In genomic region chr11:69047592-69047991, GRCm38 (mm10) we compare ENCODE assay signal across 10 mouse cellular contexts. TPM values are rescaled to one million over a fixed set of nuclear protein-coding genes. Genes with fewer than 3 reads are reported as not detected.
DNase-seq lines count a peak whose midpoint lies in the region; ATAC-seq and TF ChIP-seq lines count a peak whose summit lies in the region.
"Had no signal": no experiment of that assay in that cellular context is flagged by ENCODE, and none has a peak within 500 bp of the region (broad histone marks: within the 10 kb centered on the region; RNA-seq: fewer than 3 reads in every experiment).

No protein-coding gene starts in this region.

- no peak for TF ChIP-seq CTCF in midbrain, postnatal 0 days (IDR thresholded peaks at IDR 0.05)

- intact Hi-C loops in heart, postnatal 25 days (cut with DNase I), result no loop called here

- no peak for DNase-seq in heart, postnatal 25 days (ENCODE audit: low spot score)
- no peak for DNase-seq in midbrain, postnatal 0 days (ENCODE audit: low spot score)
- no peak for DNase-seq in embryo, embryonic 10 days (ENCODE audit: low spot score)
- DNase-seq in cerebellum, postnatal 14 days, result no peak
- DNase-seq: cerebellum, adult 11 months had no signal

- 88% methylated on average over 12 of the region's 12 CpGs for WGBS in heart, embryonic 12.5 days
- WGBS in midbrain, embryonic 13.5 days, result 93% methylated on average over 12 of the region's 12 CpGs
- 92% methylated on average over 12 of the region's 12 CpGs for WGBS in midbrain, postnatal 0 days
- 91% methylated on average over 12 of the region's 12 CpGs for whole genome bisulfite sequencing in hindbrain, embryonic 13.5 days
- WGBS in neural tube, embryonic 12.5 days, result 87% methylated on average over 12 of the region's 12 CpGs

- H3K4me1 ChIP-seq in heart, embryonic 12.5 days (replicated peaks), result peaks cover 28% of the 10 kb centered on the region
- H3K4me1 ChIP-seq in midbrain, embryonic 13.5 days (replicated peaks), result peaks cover 31% of the 10 kb centered on the region
- H3K4me1 ChIP-seq in midbrain, postnatal 0 days (ENCODE audit: insufficient read depth, low read length), result no peaks in the 10 kb centered on the region
- peaks cover 22% of the 10 kb centered on the region for H3K4me1 ChIP-seq in hindbrain, embryonic 13.5 days (replicated peaks)
- peaks cover 13% of the 10 kb centered on the region for H3K4me1 ChIP-seq in neural tube, embryonic 12.5 days

- no peaks in the 10 kb centered on the region for H3K27me3 ChIP-seq in heart, embryonic 12.5 days (replicated peaks)
- no peaks in the 10 kb centered on the region for H3K27me3 ChIP-seq in midbrain, embryonic 13.5 days
- H3K27me3 ChIP-seq in midbrain, postnatal 0 days (ENCODE audit: insufficient read depth, low read length), result no peaks in the 10 kb centered on the region
- H3K27me3 ChIP-seq in hindbrain, embryonic 13.5 days, result no peaks in the 10 kb centered on the region
- H3K27me3 ChIP-seq in neural tube, embryonic 12.5 days (replicated peaks), result no peaks in the 10 kb centered on the region

- peak overlapping the region; percentile 81 for H3K4me2 ChIP-seq in heart, embryonic 12.5 days
- peak overlapping the region; percentile 93 for H3K4me2 ChIP-seq in midbrain, embryonic 13.5 days (replicated peaks)
- no peak overlapping the region for H3K4me2 ChIP-seq in midbrain, postnatal 0 days (ENCODE audit: low read depth, low read length, poor library complexity, severe bottlenecking)
- H3K4me2 ChIP-seq in hindbrain, embryonic 13.5 days, result peak overlapping the region; percentile 99; the same call in 1 of the 2 replicates
- peak overlapping the region; percentile 89 for H3K4me2 ChIP-seq in neural tube, embryonic 12.5 days (replicated peaks)

- H3K4me3 ChIP-seq in heart, embryonic 12.5 days, result peak overlapping the region; percentile 85; the same call in 1 of the 2 replicates
- no peak overlapping the region for H3K4me3 ChIP-seq in midbrain, embryonic 13.5 days (replicated peaks)
- no peak overlapping the region for H3K4me3 ChIP-seq in midbrain, postnatal 0 days (ENCODE audit: low read depth, low read length)
- no peak overlapping the region for H3K4me3 ChIP-seq in hindbrain, embryonic 13.5 days
- H3K4me3 ChIP-seq in neural tube, embryonic 12.5 days, result no peak overlapping the region

- no peak overlapping the region for H3K27ac ChIP-seq in heart, embryonic 12.5 days (ENCODE audit: poor library complexity, severe bottlenecking)
- H3K27ac ChIP-seq in midbrain, embryonic 13.5 days, result no peak overlapping the region
- H3K27ac ChIP-seq in midbrain, postnatal 0 days (ENCODE audit: low read depth, low read length), result no peak overlapping the region
- no peak overlapping the region for H3K27ac ChIP-seq in hindbrain, embryonic 13.5 days
- H3K27ac ChIP-seq in neural tube, embryonic 12.5 days, result no peak overlapping the region

- H3K9me3 ChIP-seq in heart, embryonic 12.5 days (replicated peaks), result no peaks in the 10 kb centered on the region
- H3K9me3 ChIP-seq in midbrain, embryonic 13.5 days, result no peaks in the 10 kb centered on the region
- H3K9me3 ChIP-seq in midbrain, postnatal 0 days (ENCODE audit: low read length), result no peaks in the 10 kb centered on the region
- H3K9me3 ChIP-seq in hindbrain, embryonic 13.5 days, result no peaks in the 10 kb centered on the region
- H3K9me3 ChIP-seq in neural tube, embryonic 12.5 days, result no peaks in the 10 kb centered on the region

- peaks cover 39% of the 10 kb centered on the region for H3K36me3 ChIP-seq in heart, embryonic 12.5 days
- H3K36me3 ChIP-seq in midbrain, embryonic 13.5 days, result peaks cover 20% of the 10 kb centered on the region
- no peaks in the 10 kb centered on the region for H3K36me3 ChIP-seq in midbrain, postnatal 0 days (ENCODE audit: insufficient read depth, low read length)
- no peaks in the 10 kb centered on the region for H3K36me3 ChIP-seq in hindbrain, embryonic 13.5 days
- peaks cover 28% of the 10 kb centered on the region for H3K36me3 ChIP-seq in neural tube, embryonic 12.5 days

- H3K9ac ChIP-seq in heart, embryonic 12.5 days, result 0 out of 2 replicates have a peak overlapping the region, but pooled peaks have one; percentile 28
- no peak overlapping the region for H3K9ac ChIP-seq in midbrain, embryonic 13.5 days (replicated peaks)
- no peak overlapping the region for H3K9ac ChIP-seq in midbrain, postnatal 0 days (replicated peaks; ENCODE audit: low read length, poor library complexity, severe bottlenecking)
- H3K9ac ChIP-seq in hindbrain, embryonic 13.5 days, result no peak overlapping the region
- no peak overlapping the region for H3K9ac ChIP-seq in neural tube, embryonic 12.5 days

- no peak for ATAC-seq in heart, embryonic 12.5 days (ENCODE audit: insufficient number of reproducible peaks, low FRiP score)
- ATAC-seq in midbrain, embryonic 13.5 days, result no peak
- ATAC-seq in midbrain, postnatal 0 days (ENCODE audit: low FRiP score), result no peak
- no peak for ATAC-seq in hindbrain, embryonic 13.5 days (ENCODE audit: low FRiP score)
- no peak for ATAC-seq in neural tube, embryonic 12.5 days (ENCODE audit: low FRiP score, low read depth)

RNA-seq across cellular contexts. Expression of gene Aurkb, which starts 2.1 kb away (rescaled TPM):
- 79.4 and 85.9 TPM in 2 replicates for polyA plus RNA-seq in heart, embryonic 12.5 days (2016; fragmentation: Nextera tagmentation; extraction: Ambion mirVana)
- total RNA-seq in heart, postnatal 25 days (2021), result 1 to 10 TPM in 1 of 2 experiments, under 1 TPM in 1; 0.62 to 1.2 TPM
- 61.3 and 62.6 TPM in 2 replicates for polyA plus RNA-seq in midbrain, embryonic 13.5 days (2015; fragmentation: Nextera tagmentation; extraction: Ambion mirVana)
- total RNA-seq in midbrain, postnatal 0 days (2014; rRNA removed), result 6.9 and 10.5 TPM in 2 replicates
- 6.0 and 6.9 TPM in 2 replicates for polyA plus RNA-seq in midbrain, postnatal 0 days (2015; fragmentation: Nextera tagmentation; extraction: Ambion mirVana)
- 31.7 and 34.2 TPM in 2 replicates for polyA plus RNA-seq in hindbrain, embryonic 13.5 days (2015; fragmentation: Nextera tagmentation; extraction: Ambion mirVana)
- 95.5 and 98.4 TPM in 2 replicates for polyA plus RNA-seq in neural tube, embryonic 12.5 days (2016; fragmentation: Nextera tagmentation; extraction: Ambion mirVana)
- total RNA-seq: layer of hippocampus, adult 18-20 months had no signal

RNA-seq across cellular contexts. Expression of gene Borcs6, which starts 11.9 kb away (rescaled TPM):
- polyA plus RNA-seq in heart, embryonic 12.5 days (2016; fragmentation: Nextera tagmentation; extraction: Ambion mirVana), result 10.7 and 13.6 TPM in 2 replicates
- 10 to 100 TPM; 14.4 to 16.4 TPM for total RNA-seq in heart, postnatal 25 days (2021)
- polyA plus RNA-seq in midbrain, embryonic 13.5 days (2015; fragmentation: Nextera tagmentation; extraction: Ambion mirVana), result 11.3 and 13.5 TPM in 2 replicates
- 33.3 and 39.0 TPM in 2 replicates for total RNA-seq in midbrain, postnatal 0 days (2014; rRNA removed)
- polyA plus RNA-seq in midbrain, postnatal 0 days (2015; fragmentation: Nextera tagmentation; extraction: Ambion mirVana), result 21.1 and 21.3 TPM in 2 replicates
- 13.4 and 15.2 TPM in 2 replicates for polyA plus RNA-seq in hindbrain, embryonic 13.5 days (2015; fragmentation: Nextera tagmentation; extraction: Ambion mirVana)
- polyA plus RNA-seq in neural tube, embryonic 12.5 days (2016; fragmentation: Nextera tagmentation; extraction: Ambion mirVana), result 17.9 and 18.9 TPM in 2 replicates

RNA-seq across cellular contexts. Expression of gene Tmem107, which starts 23.0 kb away (rescaled TPM):
- polyA plus RNA-seq in heart, embryonic 12.5 days (2016; fragmentation: Nextera tagmentation; extraction: Ambion mirVana), result 30.6 and 31.5 TPM in 2 replicates
- 1 to 10 TPM; 4.4 to 9.8 TPM for total RNA-seq in heart, postnatal 25 days (2021)
- 31.7 and 42.5 TPM in 2 replicates for polyA plus RNA-seq in midbrain, embryonic 13.5 days (2015; fragmentation: Nextera tagmentation; extraction: Ambion mirVana)
- total RNA-seq in midbrain, postnatal 0 days (2014; rRNA removed), result 42.4 and 61.8 TPM in 2 replicates
- polyA plus RNA-seq in midbrain, postnatal 0 days (2015; fragmentation: Nextera tagmentation; extraction: Ambion mirVana), result 23.8 and 27.8 TPM in 2 replicates
- polyA plus RNA-seq in hindbrain, embryonic 13.5 days (2015; fragmentation: Nextera tagmentation; extraction: Ambion mirVana), result 28.7 and 41.0 TPM in 2 replicates
- polyA plus RNA-seq in neural tube, embryonic 12.5 days (2016; fragmentation: Nextera tagmentation; extraction: Ambion mirVana), result 36.1 and 39.8 TPM in 2 replicates

RNA-seq across cellular contexts. Expression of gene Ctc1, which starts 31.9 kb away (rescaled TPM):
- polyA plus RNA-seq in heart, embryonic 12.5 days (2016; fragmentation: Nextera tagmentation; extraction: Ambion mirVana), result 60.8 and 62.7 TPM in 2 replicates
- total RNA-seq in heart, postnatal 25 days (2021), result 10 to 100 TPM; 11.5 to 13.7 TPM
- 51.2 and 58.8 TPM in 2 replicates for polyA plus RNA-seq in midbrain, embryonic 13.5 days (2015; fragmentation: Nextera tagmentation; extraction: Ambion mirVana)
- total RNA-seq in midbrain, postnatal 0 days (2014; rRNA removed), result 60.0 and 67.7 TPM in 2 replicates
- polyA plus RNA-seq in midbrain, postnatal 0 days (2015; fragmentation: Nextera tagmentation; extraction: Ambion mirVana), result 46.8 and 53.4 TPM in 2 replicates
- 49.4 and 49.9 TPM in 2 replicates for polyA plus RNA-seq in hindbrain, embryonic 13.5 days (2015; fragmentation: Nextera tagmentation; extraction: Ambion mirVana)
- 60.8 and 66.8 TPM in 2 replicates for polyA plus RNA-seq in neural tube, embryonic 12.5 days (2016; fragmentation: Nextera tagmentation; extraction: Ambion mirVana)

RNA-seq across cellular contexts. Expression of gene Pfas, which starts 39.3 kb away (rescaled TPM):
- polyA plus RNA-seq in heart, embryonic 12.5 days (2016; fragmentation: Nextera tagmentation; extraction: Ambion mirVana), result 20.7 and 21.5 TPM in 2 replicates
- 1 to 10 TPM; 5.6 to 6.8 TPM for total RNA-seq in heart, postnatal 25 days (2021)
- polyA plus RNA-seq in midbrain, embryonic 13.5 days (2015; fragmentation: Nextera tagmentation; extraction: Ambion mirVana), result 25.7 and 26.0 TPM in 2 replicates
- total RNA-seq in midbrain, postnatal 0 days (2014; rRNA removed), result 28.3 and 28.7 TPM in 2 replicates
- polyA plus RNA-seq in midbrain, postnatal 0 days (2015; fragmentation: Nextera tagmentation; extraction: Ambion mirVana), result 13.9 and 14.1 TPM in 2 replicates
- 19.1 and 20.4 TPM in 2 replicates for polyA plus RNA-seq in hindbrain, embryonic 13.5 days (2015; fragmentation: Nextera tagmentation; extraction: Ambion mirVana)
- polyA plus RNA-seq in neural tube, embryonic 12.5 days (2016; fragmentation: Nextera tagmentation; extraction: Ambion mirVana), result 26.3 and 30.9 TPM in 2 replicates
